Mouse (Mus musculus) ES-Bruce4 (cell line): ENCODE results near the gene Aven. TPM values are rescaled to one million over a fixed set of nuclear protein-coding genes. Genes with fewer than 3 reads are reported as not detected.

ENCODE experiments used
- H3K27ac ChIP-seq: 2 replicates; pipeline ENCODE4 v1.5.1; 2012; ENCODE audit warnings: low read length, inconsistent platforms; ENCODE audit not compliant: insufficient read depth
- H3K27me3 ChIP-seq: 2 replicates; pipeline ENCODE4 v1.6.1; 2012; ENCODE audit warnings: mild to moderate bottlenecking, low read length, inconsistent platforms; ENCODE audit not compliant: control insufficient read depth, poor library complexity, insufficient read depth, severe bottlenecking
- H3K36me3 ChIP-seq: 2 replicates; pipeline ENCODE4 v1.6.1; 2012; ENCODE audit warnings: inconsistent platforms, mild to moderate bottlenecking, low read length, moderate library complexity; ENCODE audit not compliant: control insufficient read depth, poor library complexity, insufficient read depth, severe bottlenecking
- H3K4me1 ChIP-seq: one replicate; pipeline ENCODE4 v1.8.1; 2011; ENCODE audit warnings: low read length; ENCODE audit not compliant: control insufficient read depth, insufficient read depth
- H3K4me3 ChIP-seq: 2 replicates; pipeline ENCODE4 v1.5.1; 2011; ENCODE audit warnings: low read depth, mild to moderate bottlenecking, low read length
- H3K9ac ChIP-seq: 2 replicates; pipeline ENCODE4 v1.6.1; 2012; ENCODE audit warnings: low read depth, mild to moderate bottlenecking, inconsistent platforms; ENCODE audit not compliant: poor library complexity, severe bottlenecking
- H3K9me3 ChIP-seq: replicated peaks from 2 replicates; pipeline ENCODE4 v1.6.1; 2012; ENCODE audit warnings: mild to moderate bottlenecking, low read length, inconsistent platforms; ENCODE audit not compliant: control insufficient read depth, poor library complexity, insufficient read depth, severe bottlenecking
- CTCF ChIP-seq: IDR thresholded peaks from one replicate; pipeline ENCODE4 v1.8.1; 2011; ENCODE audit warnings: low read depth, low read length
- EP300 ChIP-seq: IDR thresholded peaks from 2 replicates; pipeline ENCODE4 v1.6.1; 2011; ENCODE audit warnings: low read depth, low read length; ENCODE audit not compliant: insufficient read depth
- POLR2A ChIP-seq: IDR thresholded peaks from one replicate; pipeline ENCODE4 v1.8.1; 2011; ENCODE audit warnings: low read length; ENCODE audit not compliant: insufficient read depth
- polyA plus RNA-seq: library from polyadenylated mRNA; stranded (reverse); fragments of >200 nt; gene quantifications from 2 replicates; pipeline ENCODE4 v1.2.4, GENCODE M21; 2011; ENCODE audit warnings: low read depth; ENCODE audit not compliant: missing spikeins, insufficient read depth, insufficient read length

Gene Aven
- polyA plus RNA-seq, 1 experiment, result 16.2 TPM

DNA sequence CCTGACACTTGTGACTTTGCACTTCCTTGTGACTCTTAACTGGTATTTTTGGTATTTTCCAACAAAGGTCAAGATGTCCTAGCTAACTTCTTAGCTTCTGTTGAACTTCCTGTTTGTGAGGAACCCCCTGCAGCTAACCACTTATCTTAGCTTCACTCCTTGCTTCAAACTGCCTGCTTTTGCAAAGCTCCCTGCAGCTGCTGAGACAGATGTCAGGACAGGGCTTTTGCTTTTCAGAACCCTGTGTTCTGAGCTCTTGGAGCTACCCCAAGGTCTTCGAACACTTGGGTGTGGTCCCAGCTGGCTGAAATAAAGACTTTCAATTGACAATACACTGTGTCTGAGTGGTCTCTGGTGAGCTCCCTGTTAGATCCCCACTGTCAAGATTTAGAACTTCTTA lies 184.0 kb downstream of the Aven start:
- H3K4me1 ChIP-seq, result no peaks in the 10 kb centered on the region
- H3K4me3 ChIP-seq, result no peak overlapping the region
- H3K9ac ChIP-seq, result no peak overlapping the region
- no peak overlapping the region; the same call in 1 of the 2 replicates for H3K27ac ChIP-seq
- no peak for TF ChIP-seq POLR2A
- TF ChIP-seq EP300, result peak; percentile 93
- no peaks in the 10 kb centered on the region for H3K27me3 ChIP-seq
- H3K9me3 ChIP-seq, result peaks cover 6% of the 10 kb centered on the region; the same call in 1 of the 2 replicates
- H3K36me3 ChIP-seq, result no peaks in the 10 kb centered on the region

DNA sequence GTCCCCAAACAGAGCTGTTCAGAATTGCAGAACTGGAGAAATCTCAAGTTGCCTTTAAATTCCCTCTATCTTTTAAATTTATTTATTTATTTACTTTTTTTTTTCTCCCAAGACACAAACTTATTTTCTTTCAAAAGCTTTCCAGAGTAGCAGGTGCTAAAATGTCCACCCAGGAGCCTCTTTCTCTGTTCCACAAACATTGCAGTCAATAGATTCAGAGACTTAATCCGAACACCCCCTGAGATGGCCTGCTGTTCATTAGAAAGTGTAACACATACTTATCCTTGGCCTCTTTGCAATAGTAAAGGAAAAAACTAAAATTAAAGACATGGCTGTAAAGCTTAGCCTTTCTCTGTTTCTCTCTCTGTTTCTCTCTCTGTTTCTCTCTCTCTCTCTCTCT lies 184.5 kb downstream of the Aven start:
- Histone ChIP-seq H3K27ac (peak overlapping the region; percentile 66), H3K9ac (no peak overlapping the region), H3K9me3 (peaks cover 6% of the 10 kb centered on the region; the same call in 1 of the 2 replicates), H3K36me3 (no peaks in the 10 kb centered on the region), H3K4me3 (no peak overlapping the region), H3K27me3 (no peaks in the 10 kb centered on the region), H3K4me1 (no peaks in the 10 kb centered on the region)
- TF ChIP-seq EP300, result no peak
- TF ChIP-seq POLR2A, result no peak
- TF ChIP-seq CTCF, result no peak

DNA sequence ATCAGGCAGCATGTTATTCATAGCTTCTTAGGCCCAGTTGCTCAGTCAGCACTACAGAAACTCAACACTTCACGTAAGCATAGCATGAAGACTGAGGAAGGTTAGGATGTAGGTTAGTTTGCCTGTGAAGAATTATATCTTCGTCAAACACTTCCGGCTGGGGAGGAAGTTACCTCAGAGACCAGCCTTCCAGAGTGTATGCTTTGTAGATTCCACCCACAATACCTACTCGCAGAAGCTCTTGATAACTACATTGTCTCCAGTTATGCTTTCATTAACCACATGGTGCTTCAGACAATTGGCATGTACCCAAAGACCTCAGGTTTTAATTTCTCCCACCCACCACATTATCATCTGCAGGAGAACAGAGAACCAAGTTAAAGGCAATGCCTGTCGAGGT lies 189.1 kb downstream of the Aven start:
- Histone ChIP-seq H3K4me3 (no peak overlapping the region), H3K9ac (no peak overlapping the region), H3K27ac (no peak overlapping the region), H3K36me3 (no peaks in the 10 kb centered on the region), H3K9me3 (no peaks in the 10 kb centered on the region), H3K4me1 (no peaks in the 10 kb centered on the region), H3K27me3 (no peaks in the 10 kb centered on the region)
- TF ChIP-seq EP300, result no peak
- no peak for TF ChIP-seq POLR2A
- no peak for TF ChIP-seq CTCF

Other genes starting within 250 kb of the Aven start
- gene Nutm1, start 233.7 kb upstream of the Aven start, polyA plus RNA-seq, result not detected in 2 replicates
- 129 and 130 TPM in 2 replicates for gene Nop10, start 231.0 kb upstream of the Aven start, polyA plus RNA-seq
- gene Slc12a6, start 227.1 kb upstream of the Aven start, polyA plus RNA-seq, result 31.9 and 32.2 TPM in 2 replicates
- gene Gm21985, start 226.7 kb upstream of the Aven start, polyA plus RNA-seq, result 2.2 and 2.3 TPM in 2 replicates
- gene Emc4, start 124.9 kb upstream of the Aven start, polyA plus RNA-seq, result 53.4 and 66.7 TPM in 2 replicates
- 47.1 and 51.5 TPM in 2 replicates for gene Katnbl1, start 113.8 kb upstream of the Aven start, polyA plus RNA-seq
- gene Emc7, start 38.0 kb upstream of the Aven start, polyA plus RNA-seq, result 6.3 and 6.6 TPM in 2 replicates
- gene Chrm5, start 12.2 kb upstream of the Aven start, polyA plus RNA-seq, result not detected in 2 replicates